Mouse (Mus musculus): Measurements from ENCODE around the gene Kcna6.

The Kcna6 gene

DNA sequence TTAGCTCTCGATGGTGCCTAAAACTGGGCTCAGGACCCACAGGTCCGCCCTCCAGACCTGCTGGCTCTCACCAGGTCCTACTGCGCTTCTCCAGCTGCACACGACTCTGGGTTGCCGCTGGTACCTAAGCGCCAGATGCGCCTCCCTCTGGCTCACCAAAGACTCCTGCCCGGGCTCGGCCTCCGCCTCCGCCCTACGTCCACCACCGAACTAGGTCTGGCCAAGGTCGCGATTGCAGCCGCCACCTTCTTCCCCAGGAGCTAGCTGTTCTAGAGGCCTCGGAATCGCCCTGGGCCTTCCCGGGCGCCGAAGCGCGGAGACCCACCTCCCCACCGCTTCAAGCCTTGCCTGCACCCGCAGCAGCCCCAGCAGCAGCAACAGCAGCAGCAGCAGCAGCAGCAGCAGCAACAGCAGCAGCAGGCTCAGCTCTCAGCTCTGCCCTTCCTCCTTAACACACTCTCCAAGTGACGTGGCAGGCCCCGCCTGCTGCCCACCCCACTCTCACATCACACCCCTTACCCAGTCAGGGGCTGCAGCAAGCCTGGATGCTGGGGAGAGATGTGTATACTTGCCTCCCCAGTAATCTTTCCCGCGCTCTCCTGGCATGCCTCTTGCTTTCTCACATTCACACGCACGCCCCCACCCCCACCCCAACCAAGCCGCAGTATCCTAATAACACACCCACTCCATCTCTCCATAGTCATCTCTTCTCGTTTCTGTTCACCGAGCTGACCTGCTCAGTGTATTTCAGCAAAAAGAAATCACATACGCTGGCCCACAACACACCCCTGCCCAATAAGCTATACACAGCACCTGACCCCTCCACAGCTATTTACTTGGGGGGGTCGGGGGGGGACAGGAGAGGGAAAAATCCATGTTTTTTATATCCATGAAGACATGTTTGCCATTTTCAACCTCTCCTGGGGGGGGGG is at the start of gene Kcna6:
Gene Kcna6, minus strand, starts transcription at position 464 of the 932 bp plus-strand sequence.
- no peak for DNase-seq (ENCODE audit: inconsistent age in 2 of 2, low spot score in 1 of 2)

DNA sequence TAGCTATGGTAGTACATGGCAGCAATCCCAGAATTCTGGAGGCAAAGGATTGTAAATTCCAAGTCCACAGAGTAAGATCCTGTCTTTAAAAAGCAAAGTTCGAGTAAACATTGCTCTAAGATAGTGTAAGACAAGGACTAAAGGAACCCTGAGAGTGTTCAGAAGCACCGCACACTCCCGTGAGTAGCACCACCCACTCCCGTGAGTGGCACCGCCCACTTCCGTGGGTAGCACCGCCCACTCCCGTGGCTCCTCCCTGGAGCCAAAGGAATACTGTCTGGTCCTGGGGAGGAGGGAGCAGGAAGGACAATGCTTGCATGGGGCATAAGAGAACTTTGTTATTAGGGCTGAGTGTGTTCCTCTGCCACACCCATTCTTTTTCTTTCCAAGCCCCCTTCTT is 48.4 kb upstream of the Kcna6 start:
- DNase-seq (ENCODE audit: inconsistent age in 2 of 2, low spot score in 1 of 2): no peak

DNA sequence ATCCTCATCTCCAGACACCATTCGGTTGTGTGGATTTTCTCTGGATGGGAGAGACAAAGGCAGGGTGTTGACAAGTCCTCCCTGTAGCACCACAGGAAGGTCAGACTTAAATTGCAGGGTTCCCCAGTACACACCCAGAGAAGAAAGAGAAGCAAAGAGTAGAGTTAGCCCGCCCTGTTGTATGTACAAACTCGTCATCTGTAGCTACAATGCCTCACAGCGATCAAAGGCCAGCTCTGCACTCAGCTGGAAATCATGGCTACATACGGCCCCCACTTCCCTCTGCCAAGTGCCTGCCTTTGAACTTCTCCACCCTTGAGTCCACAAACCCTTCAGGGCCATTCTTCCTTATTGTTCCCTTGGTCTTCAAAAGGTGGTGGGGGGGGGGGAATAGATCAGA is 43.7 kb upstream of the Kcna6 start:
- DNase-seq (ENCODE audit: inconsistent age in 2 of 2, low spot score in 1 of 2): no peak

- no peak for DNase-seq (ENCODE audit: inconsistent age in 2 of 2, low spot score in 1 of 2)
These were observed 43.2 kb upstream of the Kcna6 start for GRCm38 (mm10) chr6:126783651-126784066.

DNA sequence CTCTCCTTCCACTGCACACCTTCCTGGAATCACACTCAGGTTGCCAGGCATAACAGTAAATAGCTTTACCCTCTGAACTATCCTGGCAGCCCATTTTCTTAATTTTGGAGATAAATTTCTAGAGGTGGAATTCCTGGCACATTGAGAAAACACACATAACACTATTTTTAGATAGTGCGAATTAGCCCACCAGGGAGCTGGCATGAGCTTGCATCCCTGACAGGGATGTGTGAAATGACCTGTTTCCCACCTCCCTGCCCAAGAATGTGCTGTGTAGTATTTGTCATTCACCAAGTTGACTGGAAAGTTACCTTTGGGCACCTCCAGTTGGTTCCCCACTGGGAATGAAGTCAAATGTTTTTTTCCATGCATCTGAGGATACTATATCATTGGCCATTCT is 42.6 kb upstream of the Kcna6 start:
- no peak for DNase-seq (ENCODE audit: inconsistent age in 2 of 2, low spot score in 1 of 2)

DNA sequence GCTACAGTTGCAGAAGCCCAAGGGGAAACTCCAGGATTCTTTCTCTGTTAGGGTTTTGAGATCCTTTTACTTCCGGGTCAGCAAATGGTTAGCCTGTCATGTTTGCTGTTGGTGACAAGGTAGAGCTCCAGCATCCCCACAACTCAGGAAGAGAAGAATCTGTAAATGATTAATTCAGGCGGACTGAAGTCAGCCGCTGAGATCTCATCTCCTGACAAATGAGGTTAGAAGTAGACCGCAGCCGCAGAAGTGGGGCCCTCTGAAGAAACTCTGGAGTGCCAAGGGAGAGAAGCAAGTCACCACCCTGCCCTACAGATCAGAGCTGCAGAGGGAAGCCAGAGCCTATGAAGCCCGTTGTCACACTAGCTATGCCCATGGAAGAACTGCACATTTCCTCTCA is 37.4 kb upstream of the Kcna6 start:
- no peak for DNase-seq (ENCODE audit: inconsistent age in 2 of 2, low spot score in 1 of 2)

GRCm38 (mm10) chr6:126773873-126774272 is 33.4 kb upstream of the Kcna6 start:
- no peak for DNase-seq (ENCODE audit: inconsistent age in 2 of 2, low spot score in 1 of 2)

- DNase-seq (ENCODE audit: inconsistent age in 2 of 2, low spot score in 1 of 2): no peak
These were observed 31.9 kb upstream of the Kcna6 start for GRCm38 (mm10) chr6:126772326-126772725.

GRCm38 (mm10) chr6:126770146-126770731 is 29.8 kb upstream of the Kcna6 start:
- no peak for DNase-seq (ENCODE audit: inconsistent age in 2 of 2, low spot score in 1 of 2)

- DNase-seq (ENCODE audit: inconsistent age in 2 of 2, low spot score in 1 of 2): no peak
These were observed 28.6 kb upstream of the Kcna6 start for GRCm38 (mm10) chr6:126768957-126769665.

DNA sequence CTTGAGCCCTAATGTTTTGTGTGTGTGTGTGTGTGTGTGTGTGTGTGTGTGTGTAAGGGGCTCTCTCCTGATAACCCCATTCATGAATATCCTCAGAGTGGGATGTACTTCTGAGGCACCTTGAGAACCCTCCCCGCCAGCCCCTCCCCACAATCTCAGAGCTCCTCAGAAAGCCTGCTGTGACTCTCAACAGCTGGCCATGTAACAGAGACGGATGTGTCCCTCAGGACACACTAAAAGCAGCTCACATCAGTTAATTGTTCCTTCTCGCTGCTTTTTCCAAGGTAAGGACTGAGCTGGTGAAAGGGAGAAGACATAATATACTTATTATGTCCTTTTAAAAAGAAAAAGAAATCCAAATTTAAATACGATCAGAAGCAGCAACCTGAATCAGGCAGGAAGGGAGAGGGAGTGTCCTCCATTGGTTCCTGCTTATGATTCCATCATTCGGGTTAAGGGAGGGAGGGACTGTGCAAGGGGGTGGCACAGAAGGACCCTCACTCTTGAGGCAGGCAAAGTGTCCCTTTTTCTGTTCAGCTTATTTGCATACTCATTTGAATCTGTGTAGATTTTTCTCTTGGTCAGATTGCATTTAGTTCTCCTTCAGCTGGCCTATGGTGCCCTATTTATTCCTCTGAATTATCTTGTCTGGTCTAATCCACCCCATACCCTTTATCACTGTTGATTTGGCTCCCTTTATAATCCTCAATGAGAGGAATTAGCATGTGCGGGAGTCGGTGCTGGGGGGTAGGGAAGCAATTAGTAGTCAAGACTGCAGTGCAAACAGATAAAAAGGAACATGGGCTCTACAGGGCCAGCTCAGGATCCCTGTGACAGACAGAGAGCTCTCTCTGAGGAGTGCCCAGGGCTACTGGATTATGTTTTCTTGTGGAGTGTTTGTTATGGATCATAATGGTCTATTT is 27.4 kb upstream of the Kcna6 start:
- no peak for DNase-seq (ENCODE audit: inconsistent age in 2 of 2, low spot score in 1 of 2)

DNA sequence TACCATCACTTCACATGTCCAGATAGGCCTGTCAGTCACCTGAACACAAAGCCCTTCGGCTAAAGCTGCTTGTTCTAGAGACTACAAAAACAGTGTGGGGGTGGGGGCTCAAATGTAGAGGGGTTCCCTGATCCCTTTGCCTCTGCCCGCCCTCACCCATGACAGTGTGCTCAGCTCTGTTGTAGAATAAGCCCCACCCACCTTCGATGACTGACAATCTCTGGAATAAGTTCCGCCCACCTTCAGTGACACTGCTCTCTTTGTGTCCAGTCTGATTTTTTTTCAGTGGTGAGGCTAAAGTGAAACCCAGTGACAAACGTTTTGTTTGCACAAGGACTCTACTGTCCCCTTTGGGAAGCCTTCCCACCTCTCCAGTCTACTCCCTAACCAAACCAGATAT is 26.1 kb upstream of the Kcna6 start:
- no peak for DNase-seq (ENCODE audit: inconsistent age in 2 of 2, low spot score in 1 of 2)

- DNase-seq (ENCODE audit: inconsistent age in 2 of 2, low spot score in 1 of 2): no peak
These were observed 24.2 kb upstream of the Kcna6 start for GRCm38 (mm10) chr6:126764563-126765091.

DNA sequence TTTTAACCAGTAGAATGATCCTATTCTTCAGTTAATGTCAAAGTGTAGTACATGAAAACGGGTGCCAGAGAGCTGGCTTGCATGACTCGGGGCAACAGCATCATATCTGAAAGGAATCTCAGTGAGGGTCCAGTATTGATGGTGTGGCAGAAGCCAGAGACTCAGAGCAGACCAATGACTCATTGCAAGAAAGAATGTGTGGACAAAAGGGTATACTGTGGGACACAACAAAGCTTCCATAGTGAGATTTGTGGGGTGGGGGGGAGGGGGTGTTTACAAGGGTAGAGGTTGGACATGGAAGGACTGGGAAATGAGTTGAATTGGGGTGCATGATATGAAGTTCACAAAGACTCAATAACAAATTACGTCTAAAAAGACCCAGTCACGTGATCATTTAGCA is 20.9 kb upstream of the Kcna6 start:
- no peak for DNase-seq (ENCODE audit: inconsistent age in 2 of 2, low spot score in 1 of 2)

- DNase-seq (ENCODE audit: inconsistent age in 2 of 2, low spot score in 1 of 2): no peak
These were observed 15.4 kb upstream of the Kcna6 start for GRCm38 (mm10) chr6:126755729-126756411.

GRCm38 (mm10) chr6:126752520-126752919 is 12.0 kb upstream of the Kcna6 start:
- DNase-seq (ENCODE audit: inconsistent age in 2 of 2, low spot score in 1 of 2): no peak

DNA sequence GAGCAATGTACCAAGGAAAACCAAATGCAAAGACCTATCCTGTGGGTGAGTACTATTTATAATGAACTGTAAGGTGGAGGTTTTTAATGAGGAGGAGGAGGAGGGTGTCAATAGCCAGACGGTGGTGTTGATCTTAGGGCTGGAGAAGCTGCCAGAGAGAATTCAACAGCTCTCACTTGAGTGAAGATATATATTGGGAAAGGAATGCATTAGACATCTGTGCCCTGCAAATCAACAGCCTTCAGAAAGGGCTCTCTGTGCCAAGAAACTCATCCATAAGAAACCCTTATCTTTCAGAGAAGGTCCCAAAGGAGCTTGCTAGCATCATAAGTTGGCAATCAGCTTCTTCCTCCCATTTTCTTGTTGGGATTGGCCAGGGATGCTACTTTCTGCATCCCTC is 5.4 kb upstream of the Kcna6 start:
- DNase-seq (ENCODE audit: inconsistent age in 2 of 2, low spot score in 1 of 2): no peak

GRCm38 (mm10) chr6:126742610-126743009 is 2.1 kb upstream of the Kcna6 start:
- DNase-seq (ENCODE audit: inconsistent age in 2 of 2, low spot score in 1 of 2): no peak

- DNase-seq (ENCODE audit: inconsistent age in 2 of 2, low spot score in 1 of 2): no peak
These were observed 906 bp downstream of the Kcna6 start for GRCm38 (mm10) chr6:126739326-126740210.

Data from adrenal gland, adult (tissue).